Mouse (Mus musculus) intestine, postnatal 0 days (tissue): ENCODE measurements around the gene Cmc2. TPM values are rescaled to one million over a fixed set of nuclear protein-coding genes. Genes with fewer than 3 reads are reported as not detected.
A peak's percentile ranks its signal among the peaks of the same experiment; 100 is the strongest.

Experiments used
- ATAC-seq: fragments of 200-750 bp; cut with Nextera tagmentation; 2 replicates; pipeline ENCODE4 v1.8.0; 2017; ENCODE audit warnings: mild to moderate bottlenecking, moderate TSS enrichment, moderate library complexity
- H3K27ac ChIP-seq: fragments of 300-500 bp; sonication (generic); 2 replicates; pipeline ENCODE4 v1.5.1; 2014; ENCODE audit warnings: mild to moderate bottlenecking, low read depth, low read length, moderate library complexity
- H3K27me3 ChIP-seq: fragments of 300-500 bp; sonication (generic); replicated peaks from 2 replicates; pipeline ENCODE4 v1.6.1; 2014; ENCODE audit warnings: low read length, mixed read lengths; ENCODE audit not compliant: control insufficient read depth, insufficient read depth
- H3K36me3 ChIP-seq: fragments of 300-500 bp; sonication (generic); 2 replicates; pipeline ENCODE4 v1.6.1; 2014; ENCODE audit warnings: mild to moderate bottlenecking, moderate library complexity; ENCODE audit not compliant: control insufficient read depth, insufficient read depth
- H3K4me1 ChIP-seq: fragments of 300-500 bp; sonication (generic); replicated peaks from 2 replicates; pipeline ENCODE4 v1.6.1; 2014; ENCODE audit warnings: antibody characterized with exemption, low read length, mixed read lengths; ENCODE audit not compliant: control insufficient read depth, insufficient read depth
- H3K4me2 ChIP-seq: fragments of 300-500 bp; sonication (generic); replicated peaks from 2 replicates; pipeline ENCODE4 v1.6.1; 2014; ENCODE audit warnings: low read depth, mild to moderate bottlenecking, moderate library complexity
- H3K4me3 ChIP-seq: fragments of 300-500 bp; sonication (generic); 2 replicates; pipeline ENCODE4 v1.5.1; 2014; ENCODE audit warnings: low read depth, low read length
- H3K9ac ChIP-seq: fragments of 300-500 bp; sonication (generic); 2 replicates; pipeline ENCODE4 v1.6.1; 2014; ENCODE audit warnings: mild to moderate bottlenecking, low read depth, low read length
- H3K9me3 ChIP-seq: fragments of 300-500 bp; sonication (generic); 2 replicates; pipeline ENCODE4 v1.6.1; 2016; ENCODE audit warnings: mixed run types; ENCODE audit not compliant: control insufficient read depth
- CTCF ChIP-seq: sonication (generic); IDR thresholded peaks from 2 replicates; pipeline ENCODE4 v1.5.1; 2016; ENCODE audit warnings: low read depth, mild to moderate bottlenecking, control low read depth, antibody characterized with exemption, moderate library complexity
- WGBS: fragments of 180-500 bp; shearing (Covaris S2); extraction: QIAGEN DNeasy Blood & Tissue Kit; methylation state at CpG from one replicate; pipeline ENCODE4 v1.1.7; 2014; 5-methylcytosine and 5-hydroxymethylcytosine counted together
- polyA plus RNA-seq: library from polyadenylated mRNA; unstranded; fragments of >200 nt; fragmentation: Nextera tagmentation; extraction: Ambion mirVana; gene quantifications from 2 replicates; pipeline ENCODE4 v1.2.1, GENCODE M21; 2015

Cmc2 gene
- polyA plus RNA-seq, result 50.7 and 58.0 TPM in 2 replicates

- Histone ChIP-seq H3K27ac (peak within 1 kb of the TSS; percentile 88), H3K9ac (peak within 1 kb of the TSS; percentile 80), H3K36me3 (no peaks in the 10 kb centered on the region; the same call in 1 of the 2 replicates), H3K9me3 (no peaks in the 10 kb centered on the region), H3K4me2 (peak within 1 kb of the TSS; percentile 89), H3K4me1 (peaks cover 9% of the 10 kb centered on the region; the same call in 1 of the 2 replicates), H3K27me3 (no peaks in the 10 kb centered on the region), H3K4me3 (peak within 1 kb of the TSS; percentile 94)
- TF ChIP-seq CTCF, result no peak
- peak; percentile 96 for ATAC-seq
- under 1% methylated on average over 54 of the region's 57 CpGs for WGBS
Measured at GRCm38 (mm10) chr8:116921337-116922059, at the start of gene Cmc2, which contains the start of gene Cenpn. Gene Cmc2, minus strand, starts transcription at chr8:116921455. Gene Cenpn, plus strand, starts transcription at chr8:116921730.

DNA sequence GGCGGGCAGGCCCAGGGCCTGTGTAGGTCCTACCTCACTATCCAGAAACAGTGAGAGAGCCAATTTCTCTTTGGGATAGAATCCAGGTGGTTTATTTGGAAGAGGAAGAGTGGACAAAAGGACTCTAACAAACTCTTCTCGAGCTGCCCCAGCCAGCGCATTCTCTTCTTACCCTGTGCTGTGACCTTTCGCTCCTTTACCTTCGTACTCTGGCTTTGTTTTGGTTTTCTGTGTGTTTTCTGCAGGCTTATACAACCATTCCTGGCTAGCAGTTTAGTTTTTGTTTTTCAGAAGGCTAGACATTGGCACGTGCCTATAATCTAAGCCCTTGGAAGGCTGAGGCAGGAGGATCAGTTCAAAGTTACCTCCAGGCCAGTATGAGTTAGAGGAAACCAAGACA lies 48.3 kb upstream of the Cmc2 start:
- Histone ChIP-seq H3K27ac (no peak overlapping the region), H3K4me3 (no peak overlapping the region), H3K27me3 (no peaks in the 10 kb centered on the region), H3K36me3 (no peaks in the 10 kb centered on the region), H3K9me3 (no peaks in the 10 kb centered on the region), H3K4me1 (no peaks in the 10 kb centered on the region), H3K9ac (no peak overlapping the region), H3K4me2 (no peak overlapping the region)
- TF ChIP-seq CTCF, result no peak
- 84% methylated on average over 6 of the region's 6 CpGs for WGBS
- no peak for ATAC-seq

DNA sequence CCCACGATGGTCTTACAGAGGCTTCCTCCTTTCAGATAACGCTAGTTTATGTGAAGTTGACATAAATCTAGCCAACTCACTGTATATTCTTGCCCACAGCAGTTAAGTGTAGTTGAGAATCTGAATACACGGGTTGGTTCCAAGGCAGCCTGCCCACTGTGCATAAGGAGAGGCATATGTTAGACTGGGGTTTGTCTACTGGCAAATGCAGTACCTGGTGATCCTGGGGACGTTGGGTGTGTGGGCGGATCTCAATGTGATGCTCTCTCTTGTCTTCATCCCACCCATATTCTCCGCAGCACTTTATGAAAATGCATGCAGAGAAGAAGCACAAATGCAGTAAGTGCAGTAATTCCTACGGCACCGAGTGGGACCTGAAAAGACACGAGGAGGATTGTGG lies 33.2 kb upstream of the Cmc2 start:
- 92% methylated on average over 9 of the region's 9 CpGs for WGBS
- no peak for ATAC-seq
- H3K4me2 ChIP-seq, result no peak overlapping the region
- TF ChIP-seq CTCF, result no peak
- no peak overlapping the region for H3K27ac ChIP-seq
- no peaks in the 10 kb centered on the region for H3K27me3 ChIP-seq
- H3K9ac ChIP-seq, result no peak overlapping the region
- H3K36me3 ChIP-seq, result peaks cover 60% of the 10 kb centered on the region
- no peaks in the 10 kb centered on the region for H3K4me1 ChIP-seq
- no peaks in the 10 kb centered on the region for H3K9me3 ChIP-seq
- no peak overlapping the region for H3K4me3 ChIP-seq

GRCm38 (mm10) chr8:116952428-116952827 lies 31.2 kb upstream of the Cmc2 start:
- H3K36me3 ChIP-seq, result peaks cover 44% of the 10 kb centered on the region
- no peaks in the 10 kb centered on the region for H3K4me1 ChIP-seq
- no peak for TF ChIP-seq CTCF
- H3K9me3 ChIP-seq, result no peaks in the 10 kb centered on the region
- 83% methylated on average over 8 of the region's 8 CpGs for WGBS
- no peak overlapping the region for H3K9ac ChIP-seq
- H3K27ac ChIP-seq, result no peak overlapping the region
- H3K4me3 ChIP-seq, result no peak overlapping the region
- no peak overlapping the region for H3K4me2 ChIP-seq
- H3K27me3 ChIP-seq, result no peaks in the 10 kb centered on the region
- ATAC-seq, result no peak

DNA sequence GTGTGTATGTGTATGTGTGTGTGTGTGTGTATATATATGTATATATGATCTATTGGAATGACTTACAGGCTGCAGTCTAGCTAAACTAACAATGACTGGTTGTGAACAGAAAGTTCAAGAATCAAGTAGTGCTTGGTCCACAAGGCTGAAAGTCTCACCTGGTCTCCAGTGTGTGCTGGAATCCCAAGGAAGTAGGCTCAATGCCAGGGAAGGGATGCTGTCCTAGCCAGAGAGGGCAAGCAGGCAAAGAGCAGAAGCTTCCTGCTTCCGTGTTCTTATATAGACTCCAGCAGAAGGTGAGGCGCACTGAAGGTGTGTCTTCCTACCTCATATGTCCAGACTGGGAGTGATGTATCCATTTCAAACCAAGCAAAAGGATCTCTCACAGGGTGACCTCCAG lies 30.5 kb upstream of the Cmc2 start:
- WGBS, result 66% methylated on average over 2 of the region's 2 CpGs
- H3K27ac ChIP-seq, result no peak overlapping the region
- H3K9me3 ChIP-seq, result no peaks in the 10 kb centered on the region
- no peak for TF ChIP-seq CTCF
- H3K4me2 ChIP-seq, result no peak overlapping the region
- ATAC-seq, result peak; percentile 29
- H3K9ac ChIP-seq, result no peak overlapping the region
- no peak overlapping the region for H3K4me3 ChIP-seq
- no peaks in the 10 kb centered on the region for H3K27me3 ChIP-seq
- no peaks in the 10 kb centered on the region for H3K4me1 ChIP-seq
- peaks cover 37% of the 10 kb centered on the region for H3K36me3 ChIP-seq

DNA sequence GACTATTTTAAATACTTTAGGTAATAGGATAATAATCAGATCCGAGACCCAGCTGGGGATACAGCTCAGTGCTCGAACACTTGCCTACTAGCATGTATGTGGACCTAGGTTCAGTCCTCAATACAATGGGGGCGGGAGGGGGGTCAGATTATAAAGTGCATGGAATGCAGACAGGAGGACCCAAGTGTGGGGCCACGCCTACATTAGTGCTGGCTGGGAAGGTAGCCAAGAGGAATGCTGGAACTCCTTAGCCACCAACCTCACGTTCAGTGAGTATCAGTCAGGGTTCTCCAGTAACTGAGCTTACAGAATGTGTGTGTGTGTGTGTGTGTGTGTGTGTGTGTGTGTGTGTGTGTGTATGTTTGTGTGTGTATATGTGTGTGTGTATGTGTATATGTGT lies 30.1 kb upstream of the Cmc2 start:
- WGBS, result 39% methylated on average over 5 of the region's 5 CpGs
- no peak for TF ChIP-seq CTCF
- H3K9ac ChIP-seq, result no peak overlapping the region
- no peaks in the 10 kb centered on the region for H3K9me3 ChIP-seq
- H3K27me3 ChIP-seq, result no peaks in the 10 kb centered on the region
- peak; percentile 56; the same call in 1 of the 2 replicates for ATAC-seq
- H3K4me3 ChIP-seq, result no peak overlapping the region
- H3K36me3 ChIP-seq, result peaks cover 33% of the 10 kb centered on the region
- peak overlapping the region; percentile 17; the same call in 1 of the 2 replicates for H3K4me2 ChIP-seq
- H3K27ac ChIP-seq, result no peak overlapping the region
- H3K4me1 ChIP-seq, result no peaks in the 10 kb centered on the region
